Mouse (Mus musculus): ENCODE data around the gene Cox19. TPM values are rescaled to one million over a fixed set of nuclear protein-coding genes. Genes with fewer than 3 reads are reported as not detected.

The Cox19 gene
- total and polyA plus RNA-seq, 3 experiments = 53.0 to 73.2 TPM; not detected in 1

GRCm38 (mm10) chr5:139399991-139400390 is 48.8 kb upstream of the Cox19 start (continued):
- no peak for TF ChIP-seq CHD2 (IDR thresholded peaks at IDR 0.05; ENCODE audit: low read length)

GRCm38 (mm10) chr5:139398786-139399185 is 47.6 kb upstream of the Cox19 start:
- Histone ChIP-seq H3K9ac (ENCODE audit: control insufficient read depth, low read depth, low read length, poor library complexity, severe bottlenecking) (no peak overlapping the region), H3K27ac (ENCODE audit: control insufficient read depth, low read depth, low read length) (no peak overlapping the region), H3K79me2 (ENCODE audit: control insufficient read depth, insufficient read depth, low read length, poor library complexity) (0 out of 2 replicates have a peak, but pooled peaks cover 1% of the 10 kb centered on the region), H3K9me3 (replicated peaks; ENCODE audit: insufficient read depth, low read length) (no peaks in the 10 kb centered on the region), H3K4me3 (ENCODE audit: control insufficient read depth in 1 of 2, insufficient read depth in 1 of 2, low read depth in 2 of 2, low read length in 2 of 2) (0 out of 4 replicates have a peak overlapping the region, but pooled peaks of 1 of the 2 experiments have one; percentile 27), H3K27me3 (ENCODE audit: control insufficient read depth in 1 of 2, insufficient read depth in 2 of 2, low read length in 2 of 2) (no peaks in the 10 kb centered on the region), H3K36me3 (ENCODE audit: control insufficient read depth in 1 of 2, insufficient read depth in 2 of 2, low read length in 2 of 2) (peaks cover 0 to 15% of the 10 kb centered on the region in 2 experiments; a peak in 2 of 4 replicates), H3K4me1 (ENCODE audit: control insufficient read depth in 1 of 2, insufficient read depth in 2 of 2, low read length in 2 of 2) (peaks cover 12 to 17% of the 10 kb centered on the region in 2 experiments)
- TF ChIP-seq MEF2A (IDR thresholded peaks at IDR 0.05; ENCODE audit: extremely low read depth, insufficient replicate concordance, low read depth, low read length, poor library complexity, severe bottlenecking) = no peak
- TF ChIP-seq GATA1 (IDR thresholded peaks at IDR 0.05; ENCODE audit: low read depth, low read length) = no peak
- no peak for TF ChIP-seq MYB (IDR thresholded peaks at IDR 0.05; ENCODE audit: low read depth, low read length)
- no peak for TF ChIP-seq HCFC1 (IDR thresholded peaks at IDR 0.05; ENCODE audit: low read depth, low read length)
- no peak for TF ChIP-seq EP300 (IDR thresholded peaks at IDR 0.05; ENCODE audit: low read depth in 1 of 2, low read length in 2 of 2)
- no peak for TF ChIP-seq SIN3A (IDR thresholded peaks at IDR 0.05; ENCODE audit: low read length)
- TF ChIP-seq MAX (IDR thresholded peaks at IDR 0.05; ENCODE audit: low read length) = no peak
- TF ChIP-seq MYC (IDR thresholded peaks at IDR 0.05; ENCODE audit: low read depth, low read length) = no peak
- TF ChIP-seq ZKSCAN1 (IDR thresholded peaks at IDR 0.05; ENCODE audit: low read depth, low read length) = no peak
- TF ChIP-seq CHD1 (IDR thresholded peaks at IDR 0.05; ENCODE audit: low read depth, low read length) = no peak
- no peak for TF ChIP-seq TBP (IDR thresholded peaks at IDR 0.05; ENCODE audit: low read depth, low read length)
- TF ChIP-seq MAZ (IDR thresholded peaks at IDR 0.05; ENCODE audit: low read depth, low read length) = no peak
- TF ChIP-seq GABPA (IDR thresholded peaks at IDR 0.05; ENCODE audit: low read depth, low read length) = no peak
- TF ChIP-seq USF1 (IDR thresholded peaks at IDR 0.05; ENCODE audit: low read depth, low read length) = no peak
- no peak for TF ChIP-seq MAFK (IDR thresholded peaks at IDR 0.05; ENCODE audit: borderline replicate concordance, low read depth, low read length)
- TF ChIP-seq RAD21 (IDR thresholded peaks at IDR 0.05; ENCODE audit: low read depth, low read length) = no peak
- TF ChIP-seq POLR2A (IDR thresholded peaks at IDR 0.05; ENCODE audit: control insufficient read depth in 1 of 2, insufficient read depth in 1 of 2, low read depth in 1 of 2, low read length in 2 of 2, poor library complexity in 1 of 2) = no peak
- TF ChIP-seq UBTF (IDR thresholded peaks at IDR 0.05; ENCODE audit: borderline replicate concordance, insufficient read depth, low read depth, low read length) = no peak
- no peak for DNase-seq (ENCODE audit: low read depth, low spot score)
